Mouse (Mus musculus) monocyte, adult 5-6 weeks (primary cell): ENCODE measurements around the gene Scfd2. TPM values are rescaled to one million over a fixed set of nuclear protein-coding genes. Genes with fewer than 3 reads are reported as not detected.

Experiments used
- ATAC-seq: fragments of 153-309, 156-312 bp; replicated peaks from 2 replicates; pipeline ENCODE4 v1.8.0; 2017; ENCODE audit warnings: mild to moderate bottlenecking; ENCODE audit not compliant: low TSS enrichment, insufficient number of reproducible peaks, severe bottlenecking, poor library complexity, low FRiP score
- total RNA-seq: library from RNA; stranded (forward); fragments of 200-1000, 200-491, 200-594 nt; gene quantifications from 3 replicates; pipeline ENCODE4 v1.2.3, GENCODE M21; 2017

Scfd2 gene
- total RNA-seq, 1 experiment from 2014 or later: 15.9 TPM

DNA sequence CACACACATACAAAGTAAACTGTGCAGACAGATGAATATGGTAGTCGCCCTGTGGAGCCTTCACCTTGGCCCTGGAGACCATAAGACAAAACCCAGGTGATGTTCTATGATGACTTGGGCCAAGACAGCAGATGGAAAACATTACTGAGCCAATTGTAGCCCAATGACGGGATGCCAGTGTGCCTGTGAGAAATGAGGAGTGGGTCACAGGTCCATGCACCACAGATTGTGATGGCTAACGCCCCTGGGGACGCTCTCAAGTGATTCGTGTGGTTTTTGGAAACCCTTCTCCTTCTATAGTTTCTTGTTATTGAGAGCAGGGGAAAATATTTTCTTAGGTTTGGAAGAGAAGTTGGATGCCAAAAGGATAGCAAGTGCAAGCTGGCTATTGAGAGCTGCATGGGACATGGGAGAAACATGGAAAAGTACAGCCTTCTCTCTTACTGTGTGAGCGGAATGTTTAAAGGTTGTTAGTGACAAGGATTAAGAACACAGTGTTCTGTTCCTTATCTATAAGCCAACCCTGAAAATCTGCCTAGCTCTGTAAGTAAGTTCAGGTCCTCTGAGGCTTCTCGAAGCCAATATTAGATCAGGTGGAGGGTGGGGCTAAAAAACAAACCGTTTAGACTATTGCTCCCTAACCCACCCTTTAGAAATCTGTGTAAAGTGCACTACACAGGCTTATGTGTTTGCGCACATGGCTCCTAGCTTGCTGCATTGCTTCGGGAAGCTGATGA, 210.4 kb downstream of the Scfd2 start:
- ATAC-seq: no peak

DNA sequence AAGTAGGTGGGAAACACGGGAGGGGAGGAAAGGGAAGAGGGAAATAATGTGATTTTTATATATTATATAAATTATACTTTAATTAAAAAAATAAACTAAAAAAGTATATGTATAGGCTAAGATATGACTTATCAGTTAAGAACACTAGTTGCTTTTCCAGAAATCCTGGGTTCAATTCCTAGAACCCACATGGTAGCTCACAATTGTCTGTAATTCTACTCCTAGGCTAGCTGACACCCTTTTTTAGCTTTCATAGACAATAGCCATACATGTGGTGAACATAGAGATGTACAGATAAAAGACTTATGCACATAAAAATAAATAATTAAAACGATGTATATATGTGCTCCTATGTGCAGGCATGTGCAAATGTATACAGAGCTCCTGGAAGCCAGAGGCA, 212.0 kb downstream of the Scfd2 start:
- ATAC-seq: no peak

DNA sequence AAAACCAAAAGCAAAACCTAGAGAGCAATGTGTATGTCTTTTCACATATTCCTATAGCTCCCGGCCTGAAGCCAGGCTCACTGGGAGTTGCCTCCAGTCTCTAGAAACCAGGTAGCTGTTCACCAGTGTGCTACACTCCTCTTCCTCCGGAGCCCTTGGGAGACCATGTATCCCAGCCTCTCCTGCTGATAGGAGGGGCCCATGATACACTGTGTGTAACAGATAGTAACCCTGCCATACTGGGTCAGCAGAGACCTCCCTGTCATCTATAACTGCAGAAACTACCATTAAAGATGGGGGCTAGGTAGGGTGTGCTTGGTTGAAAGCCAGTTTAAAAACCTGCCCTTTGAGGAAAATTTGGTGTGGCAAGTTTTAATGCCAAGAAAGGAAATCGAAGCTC, 214.4 kb downstream of the Scfd2 start:
- ATAC-seq: no peak

DNA sequence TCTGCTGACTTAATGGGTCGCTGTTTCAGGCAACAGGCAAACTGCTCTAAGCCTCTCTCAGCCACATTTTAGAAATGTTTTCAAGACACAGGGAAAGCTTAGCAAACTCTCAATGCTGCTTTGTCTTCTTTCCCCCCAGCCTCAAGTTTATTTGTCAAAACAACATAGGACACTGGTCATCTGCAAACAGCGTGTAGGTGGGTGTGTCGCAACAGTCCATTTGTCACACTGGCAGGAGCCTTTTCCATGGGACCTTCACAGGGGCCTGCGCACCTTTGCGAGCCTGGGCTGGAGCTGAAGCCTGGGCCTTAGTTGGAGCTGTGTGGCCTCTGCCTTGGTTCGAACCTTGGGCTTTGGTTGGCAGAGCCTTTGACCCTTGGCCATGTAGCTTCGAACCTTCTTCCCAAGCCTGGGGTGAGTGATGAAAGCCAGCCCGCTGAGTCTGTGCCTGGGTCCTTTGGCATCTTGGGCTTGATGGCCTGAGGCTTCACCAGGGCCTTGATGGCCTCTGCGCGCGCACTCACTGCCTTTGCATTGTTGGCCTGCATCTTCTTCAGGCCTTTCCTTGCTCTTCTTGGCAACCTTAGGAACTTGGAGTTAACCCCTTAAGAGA, 215.1 kb downstream of the Scfd2 start:
- ATAC-seq: no peak

DNA sequence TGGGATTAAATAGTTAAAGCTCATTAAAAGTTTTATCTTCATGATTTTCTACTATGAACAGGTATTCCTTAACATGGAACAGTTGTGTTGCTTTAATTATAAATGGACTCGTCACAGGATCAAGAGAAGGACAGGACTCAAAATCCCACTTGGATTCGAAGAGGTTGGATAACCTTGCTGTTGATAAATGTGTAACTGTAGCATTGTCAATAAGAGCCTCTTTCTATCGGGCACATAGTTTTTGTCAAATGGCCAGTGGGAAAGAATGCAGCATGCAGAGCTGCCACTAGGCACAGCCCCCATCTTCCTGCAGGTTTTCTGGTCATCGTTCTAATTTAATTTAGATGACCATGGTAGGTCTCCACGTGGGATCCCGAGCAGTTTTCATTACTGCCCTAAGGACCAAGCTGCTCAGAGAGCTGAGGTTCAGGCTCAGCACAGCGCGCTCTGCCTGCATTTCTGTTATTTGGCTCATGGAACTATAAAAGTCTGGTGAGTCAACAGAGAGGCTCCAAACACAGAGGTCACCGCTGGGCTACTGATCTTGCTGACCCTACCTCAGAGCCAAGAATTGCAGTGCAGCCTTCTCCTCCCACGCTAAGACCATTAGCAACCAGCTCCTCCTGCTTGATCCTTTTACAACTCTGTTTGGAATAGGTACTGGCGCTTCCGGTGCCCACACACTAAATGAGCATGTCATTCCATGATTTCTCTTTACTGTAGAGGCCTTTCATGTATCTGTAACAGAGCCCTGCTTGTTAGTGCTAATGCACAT, 215.9 kb downstream of the Scfd2 start:
- ATAC-seq: no peak

DNA sequence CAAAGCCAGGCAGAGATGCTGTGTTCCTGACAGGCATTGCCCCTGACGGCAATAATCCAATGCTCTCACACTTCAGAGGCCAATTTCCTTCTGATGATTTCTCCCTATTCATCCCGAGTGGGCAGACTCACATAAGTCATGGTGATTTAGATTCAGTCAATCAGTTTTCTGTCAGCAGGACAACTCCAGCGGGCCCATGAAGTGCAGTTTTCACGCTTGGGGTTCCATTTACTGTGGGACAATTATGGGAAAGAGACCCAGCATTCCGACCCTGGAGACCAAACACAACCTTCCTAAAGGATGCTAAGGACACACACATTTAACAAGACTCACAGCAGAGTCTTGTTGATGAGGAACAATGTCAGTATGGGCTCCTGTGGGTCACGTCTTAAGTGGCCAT, 217.1 kb downstream of the Scfd2 start:
- ATAC-seq: no peak

DNA sequence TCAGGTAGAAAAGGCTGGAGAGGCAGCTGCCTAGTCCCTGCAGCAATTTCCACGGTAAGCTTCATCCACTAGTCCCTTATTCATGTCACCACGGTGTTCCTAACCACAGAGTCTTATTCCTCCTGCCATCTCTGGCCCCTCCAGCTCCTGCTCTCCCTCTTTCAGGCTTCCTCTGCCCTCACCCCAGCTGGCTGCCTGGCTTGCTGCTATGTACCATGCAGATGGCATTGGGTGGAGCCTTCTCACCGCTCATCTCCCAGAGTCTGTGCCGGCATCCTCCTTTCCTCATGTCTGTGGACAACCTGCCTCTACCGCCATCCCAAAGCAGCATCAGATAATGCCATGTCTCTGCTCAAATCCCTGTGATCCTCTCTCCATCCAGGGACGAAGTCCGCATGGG, 218.0 kb downstream of the Scfd2 start:
- no peak for ATAC-seq

DNA sequence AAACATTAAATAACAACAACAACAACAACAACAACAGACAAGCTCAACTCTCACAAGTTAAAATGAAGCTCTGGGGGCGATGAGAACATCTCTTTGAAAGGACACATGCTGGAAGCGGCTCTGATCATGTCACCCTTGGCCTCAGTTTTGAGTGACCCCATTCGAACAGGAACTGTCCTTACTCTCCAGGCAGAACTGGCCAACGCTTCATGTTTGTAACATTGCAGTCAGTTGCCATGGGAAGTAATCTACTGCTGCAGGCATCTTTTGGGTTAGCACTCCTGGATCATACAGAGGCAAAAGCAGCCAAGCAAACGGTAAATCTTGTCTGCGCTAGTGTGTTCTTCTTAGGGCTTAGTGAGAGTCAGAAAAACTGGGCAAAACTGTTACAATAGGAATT, 219.7 kb downstream of the Scfd2 start:
- no peak for ATAC-seq

DNA sequence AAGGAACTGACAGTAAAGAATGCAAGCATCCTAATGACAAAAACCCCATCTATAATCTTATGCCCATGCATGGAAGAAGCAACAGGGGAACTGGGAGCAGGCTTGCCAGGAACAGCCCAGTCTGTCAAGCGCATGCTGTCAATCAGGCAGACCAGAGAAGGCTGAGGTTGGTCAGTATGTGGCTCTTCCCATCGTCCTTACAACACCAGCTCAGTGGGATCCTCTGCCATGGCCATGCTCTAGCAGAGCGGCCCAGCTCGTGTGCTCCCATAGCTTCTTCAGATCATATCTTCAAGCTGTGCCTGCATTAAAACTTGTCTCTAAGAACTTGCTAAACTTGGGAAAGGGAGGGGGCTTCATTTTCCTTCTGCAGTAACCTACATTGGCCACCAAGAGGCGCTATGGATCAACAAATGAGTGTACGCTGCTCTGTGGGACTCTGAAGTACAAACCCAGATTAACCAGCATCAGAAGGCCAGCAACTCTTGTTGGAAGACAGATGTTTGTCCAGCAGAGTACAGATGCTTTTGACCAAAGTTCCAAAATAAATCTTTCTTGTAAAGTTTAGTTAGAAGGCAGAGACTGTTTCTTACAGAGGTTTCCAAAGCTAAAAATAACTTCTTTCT, 220.2 kb downstream of the Scfd2 start:
- ATAC-seq: no peak

DNA sequence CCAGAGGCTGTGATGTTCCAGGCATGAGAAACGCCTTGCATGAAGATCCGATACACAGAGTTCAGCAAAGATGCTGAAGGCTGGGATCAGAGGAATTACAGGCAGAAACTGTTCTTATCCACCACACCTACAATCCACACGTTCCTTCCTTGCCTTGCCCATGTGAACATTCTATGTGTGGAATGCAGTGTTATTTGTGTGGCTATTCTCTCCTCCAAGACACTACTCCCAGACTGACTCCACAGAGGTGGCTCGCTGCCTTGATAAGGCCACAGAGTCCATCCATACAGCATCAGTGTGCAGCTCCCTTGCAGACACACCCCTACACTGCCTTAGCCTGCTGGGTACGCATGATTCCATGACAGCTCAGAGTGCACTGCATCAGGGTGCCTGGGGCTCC, 221.5 kb downstream of the Scfd2 start:
- ATAC-seq: no peak

DNA sequence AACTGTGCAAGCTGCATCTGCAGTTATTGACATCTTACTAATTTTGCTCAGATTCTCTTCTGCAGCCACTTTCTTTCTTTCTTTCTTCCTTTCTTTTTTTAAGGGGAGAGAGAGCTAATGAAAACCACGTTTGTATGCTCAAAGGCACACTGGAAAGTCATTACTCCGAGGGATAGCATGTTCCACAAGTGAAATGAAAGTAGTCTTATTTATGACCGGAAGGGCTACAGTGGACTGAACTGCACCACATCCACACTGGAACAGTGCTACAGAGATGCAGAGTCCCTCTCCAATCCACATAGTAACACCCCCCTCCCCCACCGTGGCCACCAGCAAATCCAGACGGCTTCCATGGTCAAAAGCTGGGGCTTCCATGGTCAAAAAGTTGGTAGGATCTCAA, 224.3 kb downstream of the Scfd2 start:
- no peak for ATAC-seq

DNA sequence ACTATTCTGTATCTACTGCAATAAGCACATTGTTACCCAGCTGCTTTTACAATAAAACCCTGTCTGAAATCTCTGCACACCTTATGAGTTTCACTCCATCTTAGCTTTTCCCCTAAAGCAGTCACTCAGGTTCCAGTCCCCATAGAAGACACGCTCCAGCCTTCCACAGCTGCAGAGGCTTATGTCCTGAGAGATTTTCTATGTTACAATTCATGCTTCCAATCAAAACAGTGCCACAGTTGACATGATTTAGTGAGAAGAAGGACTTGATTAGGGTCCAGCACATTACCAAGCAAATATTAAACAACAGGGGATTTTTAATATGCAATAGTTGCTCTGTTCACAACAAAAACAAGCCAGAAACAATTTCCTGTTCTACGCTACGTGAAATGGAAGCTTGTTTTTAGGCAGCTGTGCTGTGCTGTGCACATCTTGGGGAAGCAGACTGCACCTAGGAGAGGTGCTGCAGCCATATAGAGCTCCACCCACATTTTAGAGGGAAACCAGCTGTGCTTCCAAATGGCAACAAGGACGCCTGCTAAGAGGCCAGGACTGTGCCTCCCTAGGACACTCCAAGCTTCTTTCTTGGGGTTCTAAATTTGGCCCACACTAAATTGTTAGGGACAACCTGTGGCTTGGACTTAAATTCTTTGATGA, 225.9 kb downstream of the Scfd2 start:
- no peak for ATAC-seq

DNA sequence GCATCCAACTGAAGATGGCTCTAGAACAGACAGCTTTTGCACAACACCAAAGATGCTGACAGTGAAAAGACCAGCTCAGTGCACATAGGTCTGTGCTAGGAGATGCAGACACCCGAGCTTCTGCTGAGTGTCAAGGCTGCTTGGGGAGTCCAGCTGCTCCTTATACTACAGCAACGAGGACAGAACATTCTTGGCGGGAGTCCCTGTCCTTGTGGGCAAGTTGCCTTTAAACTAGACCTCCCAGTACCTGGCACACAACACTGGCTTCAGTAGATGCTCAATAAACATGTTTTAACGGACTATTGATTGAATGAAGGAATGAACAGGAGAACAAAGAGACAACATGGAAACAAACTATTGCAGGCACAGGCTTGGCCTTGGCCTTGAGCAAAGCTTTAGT, 226.8 kb downstream of the Scfd2 start:
- ATAC-seq: no peak

DNA sequence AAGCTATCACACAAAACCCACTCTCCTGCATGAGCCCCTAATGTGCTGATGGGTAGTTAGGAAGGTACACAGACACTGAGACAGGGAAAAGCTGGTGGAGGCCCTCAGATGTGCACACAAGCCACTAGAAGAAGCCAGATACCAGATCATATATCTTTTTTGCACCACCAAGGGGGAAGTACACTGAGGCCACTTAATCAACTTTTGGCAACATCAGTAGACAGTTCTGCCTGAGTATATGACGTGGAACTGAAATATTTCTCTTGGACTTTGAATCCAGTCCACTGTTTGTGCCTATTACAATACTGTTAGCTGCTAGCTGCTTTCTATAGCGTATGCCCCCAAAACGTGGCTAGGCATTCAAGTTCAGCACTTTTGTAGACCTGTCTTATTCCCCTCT, 229.2 kb downstream of the Scfd2 start:
- no peak for ATAC-seq

DNA sequence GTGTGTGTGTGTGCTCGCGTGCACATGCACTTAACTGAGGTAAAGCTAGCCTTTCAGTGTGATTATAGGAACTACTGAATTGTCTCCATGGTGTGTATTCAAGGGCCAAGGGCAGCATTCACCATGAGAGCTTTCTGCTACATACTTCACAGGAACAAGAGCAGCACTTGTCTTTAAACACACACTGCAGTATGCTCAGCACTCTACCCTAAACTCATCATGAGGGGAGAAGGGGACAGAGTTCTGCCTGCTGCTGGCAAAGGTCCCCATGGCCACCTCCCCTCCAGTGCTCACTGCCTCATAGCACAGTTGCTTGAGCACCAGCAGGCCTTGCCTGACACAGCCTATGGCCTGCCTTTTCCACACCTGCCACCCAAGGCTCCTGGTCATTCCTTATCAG, 230.1 kb downstream of the Scfd2 start:
- ATAC-seq: no peak

DNA sequence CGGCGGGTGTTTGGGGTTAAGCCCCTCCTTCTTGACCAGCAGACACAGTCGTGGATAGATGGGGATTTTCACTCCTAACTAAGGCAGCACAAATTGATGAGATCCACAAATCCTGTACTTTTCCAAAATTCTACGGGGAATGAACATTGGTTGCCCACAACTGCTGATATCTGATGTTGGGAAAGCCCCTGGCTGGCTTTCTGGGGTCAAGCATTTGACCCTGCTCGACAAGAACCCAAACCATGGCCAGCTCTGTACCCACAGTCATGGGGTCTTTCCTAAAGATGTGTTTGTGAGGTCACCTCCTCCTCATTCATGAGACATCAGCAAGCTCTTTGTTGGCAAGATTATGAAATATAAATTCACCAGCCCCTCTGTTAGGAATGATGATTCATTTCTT, 230.6 kb downstream of the Scfd2 start:
- no peak for ATAC-seq

DNA sequence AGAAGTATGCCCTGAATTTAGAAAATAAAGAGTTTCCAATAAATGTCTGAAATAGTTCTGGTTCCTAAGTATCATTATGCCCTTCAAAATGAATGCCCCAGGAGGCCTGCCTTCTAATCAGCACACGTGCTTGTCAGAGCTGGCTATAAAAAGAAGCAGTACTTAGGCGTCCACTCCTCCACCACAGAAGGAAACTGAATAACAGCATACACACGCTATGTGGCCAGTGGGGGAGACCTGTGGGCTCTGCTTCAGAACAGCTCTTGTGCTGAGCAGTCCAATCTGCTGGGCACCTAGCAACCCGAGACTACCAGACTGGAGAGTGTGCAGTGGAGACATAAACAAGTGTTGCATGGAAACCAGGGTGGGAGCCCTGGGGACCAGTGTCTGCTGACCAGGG, 231.4 kb downstream of the Scfd2 start:
- ATAC-seq: no peak

DNA sequence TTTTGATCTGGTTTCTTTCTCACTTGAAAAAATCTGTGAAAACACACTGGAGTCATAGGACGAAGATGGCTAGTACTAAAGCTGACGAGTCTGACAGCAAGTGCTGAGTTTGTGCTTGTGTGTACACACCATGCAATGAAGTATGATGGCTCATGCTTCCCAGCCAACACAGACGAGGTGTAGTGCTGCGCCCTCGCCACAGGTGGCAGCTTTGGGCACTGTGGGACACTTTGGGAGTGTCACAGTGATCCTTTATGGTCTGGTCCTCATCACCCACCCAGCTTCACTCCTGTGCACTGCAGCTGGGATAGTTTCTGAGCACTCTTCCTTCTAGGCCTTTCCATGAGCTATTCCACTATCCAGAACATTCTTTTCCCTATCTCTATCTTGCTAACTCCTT, 234.4 kb downstream of the Scfd2 start:
- no peak for ATAC-seq

DNA sequence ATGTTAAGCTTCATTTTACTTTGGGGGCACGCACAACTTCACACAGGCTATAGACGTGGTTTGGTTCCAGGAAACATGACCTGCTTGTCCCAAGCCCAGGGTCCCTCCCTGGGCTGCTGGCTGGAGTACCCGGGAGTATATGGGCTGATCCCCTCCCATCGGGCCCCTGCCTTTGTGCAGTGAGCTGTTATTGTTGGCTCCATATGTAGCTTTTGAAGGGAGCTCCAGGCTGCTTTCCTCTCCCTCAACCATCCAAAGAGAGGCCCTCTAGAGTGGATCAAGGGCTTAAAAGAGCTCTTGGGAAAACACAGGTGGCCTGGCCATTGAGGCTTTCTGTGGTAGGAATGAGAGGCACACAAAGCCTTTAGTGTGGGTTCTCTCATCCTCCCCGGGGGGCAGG, 235.5 kb downstream of the Scfd2 start:
- ATAC-seq: no peak
